Mouse (Mus musculus): ENCODE results near the gene Plin3. TPM values are rescaled to one million over a fixed set of nuclear protein-coding genes. Genes with fewer than 3 reads are reported as not detected.

Plin3 gene
- polyA plus RNA-seq, 1 experiment from 2014 or later, result 103 TPM

MicroRNAs within 50 kb of the gene (microRNA counts, 519-probe panel; counts per million panel counts)
- microRNA mmu-miR-7b, result 2,559 counts per million, percentile 55 among the panel's probes with 10 or more counts

Small RNA genes lying within 50 kb of the gene (microRNA-seq; reads per million reads assigned to microRNA genes)
- 464 reads per million, percentile 71 among the genes with 10 or more reads in this experiment for gene Mir7b

Other genes starting within 250 kb of the Plin3 start
- 39.4 and 42.1 TPM in 2 replicates for gene Ubxn6, start 217.8 kb downstream of the Plin3 start, polyA plus RNA-seq (2015; fragmentation: Nextera tagmentation; extraction: Ambion mirVana)
- gene Hdgfl2, start 213.2 kb downstream of the Plin3 start, polyA plus RNA-seq (2015; fragmentation: Nextera tagmentation; extraction: Ambion mirVana), result 77.3 and 80.1 TPM in 2 replicates
- gene Plin4, start 183.1 kb downstream of the Plin3 start, polyA plus RNA-seq (2015; fragmentation: Nextera tagmentation; extraction: Ambion mirVana), result 0.80 and 0.90 TPM in 2 replicates
- 0.62 and 1.2 TPM in 2 replicates for gene Plin5, start 175.3 kb downstream of the Plin3 start, polyA plus RNA-seq (2015; fragmentation: Nextera tagmentation; extraction: Ambion mirVana)
- 1.3 and 1.4 TPM in 2 replicates for gene Lrg1, start 170.9 kb downstream of the Plin3 start, polyA plus RNA-seq (2015; fragmentation: Nextera tagmentation; extraction: Ambion mirVana)
- 0.50 and 0.71 TPM in 2 replicates for gene Sema6b, start 152.5 kb downstream of the Plin3 start, polyA plus RNA-seq (2015; fragmentation: Nextera tagmentation; extraction: Ambion mirVana)
- gene Tnfaip8l1, start 130.4 kb downstream of the Plin3 start, polyA plus RNA-seq (2015; fragmentation: Nextera tagmentation; extraction: Ambion mirVana), result 11.9 and 14.3 TPM in 2 replicates
- gene Mydgf, start 109.0 kb downstream of the Plin3 start, polyA plus RNA-seq (2015; fragmentation: Nextera tagmentation; extraction: Ambion mirVana), result 106 and 116 TPM in 2 replicates
- 32.6 and 37.4 TPM in 2 replicates for gene Dpp9, start 74.0 kb downstream of the Plin3 start, polyA plus RNA-seq (2015; fragmentation: Nextera tagmentation; extraction: Ambion mirVana)
- gene Fem1a, start 36.1 kb downstream of the Plin3 start, polyA plus RNA-seq (2015; fragmentation: Nextera tagmentation; extraction: Ambion mirVana), result 12.3 and 12.9 TPM in 2 replicates
- 7.6 and 9.6 TPM in 2 replicates for gene Ticam1, start 16.1 kb downstream of the Plin3 start, polyA plus RNA-seq (2015; fragmentation: Nextera tagmentation; extraction: Ambion mirVana)
- gene Arrdc5, start 7.4 kb upstream of the Plin3 start, polyA plus RNA-seq (2015; fragmentation: Nextera tagmentation; extraction: Ambion mirVana), result not detected in 2 replicates
- 90.4 and 92.2 TPM in 2 replicates for gene Uhrf1, start 10.4 kb upstream of the Plin3 start, polyA plus RNA-seq (2015; fragmentation: Nextera tagmentation; extraction: Ambion mirVana)
- 23.5 and 24.2 TPM in 2 replicates for gene Kdm4b, start 33.2 kb upstream of the Plin3 start, polyA plus RNA-seq (2015; fragmentation: Nextera tagmentation; extraction: Ambion mirVana)
- 58.5 and 61.9 TPM in 2 replicates for gene Ptprs, start 183.6 kb upstream of the Plin3 start, polyA plus RNA-seq (2015; fragmentation: Nextera tagmentation; extraction: Ambion mirVana)
- not detected in 2 replicates for gene Znrf4, start 219.6 kb upstream of the Plin3 start, polyA plus RNA-seq (2015; fragmentation: Nextera tagmentation; extraction: Ambion mirVana)

All from stomach, embryonic 16.5 days (tissue).